Mouse (Mus musculus) hindbrain, embryonic 15.5 days (tissue): Measurements from ENCODE around the gene Col4a2. TPM values are rescaled to one million over a fixed set of nuclear protein-coding genes. Genes with fewer than 3 reads are reported as not detected.

Experiments
- ATAC-seq: fragments of 200-750 bp; cut with Nextera tagmentation; 2 replicates; pipeline ENCODE4 v1.8.0; 2017; ENCODE audit warnings: low read depth, moderate number of reproducible peaks, moderate TSS enrichment; ENCODE audit not compliant: low FRiP score
- H3K27ac ChIP-seq: fragments of 300-500 bp; sonication (generic); replicated peaks from 2 replicates; pipeline ENCODE4 v1.5.1; 2015; ENCODE audit warnings: mild to moderate bottlenecking, inconsistent platforms
- H3K27me3 ChIP-seq: fragments of 300-500 bp; sonication (generic); 2 replicates; pipeline ENCODE4 v1.6.1; 2015; ENCODE audit warnings: control low read depth, inconsistent platforms
- H3K36me3 ChIP-seq: fragments of 300-500 bp; sonication (generic); 2 replicates; pipeline ENCODE4 v1.6.1; 2015; ENCODE audit warnings: control low read depth, inconsistent platforms
- H3K4me1 ChIP-seq: fragments of 300-500 bp; sonication (generic); replicated peaks from 2 replicates; pipeline ENCODE4 v1.6.1; 2015; ENCODE audit warnings: control low read depth, inconsistent platforms
- H3K4me2 ChIP-seq: fragments of 300-500 bp; sonication (generic); 2 replicates; pipeline ENCODE4 v1.6.1; 2015; ENCODE audit warnings: moderate library complexity, mild to moderate bottlenecking, inconsistent platforms
- H3K4me3 ChIP-seq: fragments of 300-500 bp; sonication (generic); 2 replicates; pipeline ENCODE4 v1.5.1; 2015; ENCODE audit warnings: mild to moderate bottlenecking, inconsistent platforms
- H3K9ac ChIP-seq: fragments of 300-500 bp; sonication (generic); 2 replicates; pipeline ENCODE4 v1.6.1; 2015; ENCODE audit warnings: inconsistent platforms
- H3K9me3 ChIP-seq: fragments of 300-500 bp; sonication (generic); 2 replicates; pipeline ENCODE4 v1.6.1; 2016; ENCODE audit warnings: control low read depth, inconsistent platforms
- WGBS: fragments of 180-500 bp; shearing (Covaris S2); methylation state at CpG from one replicate; pipeline ENCODE4 v1.1.7; 2015; 5-methylcytosine and 5-hydroxymethylcytosine counted together
- polyA plus RNA-seq: library from polyadenylated mRNA; unstranded; fragments of >200 nt; fragmentation: Nextera tagmentation; extraction: Ambion mirVana; gene quantifications from 2 replicates; pipeline ENCODE4 v1.2.1, GENCODE M21; 2015

Gene Col4a2
- polyA plus RNA-seq, 1 experiment from 2014 or later, result 43.0 TPM

GRCm38 (mm10) chr8:11447910-11448570, 135.4 kb downstream of the Col4a2 start:
- Histone ChIP-seq H3K36me3 (no peaks in the 10 kb centered on the region), H3K27me3 (no peaks in the 10 kb centered on the region), H3K4me1 (no peaks in the 10 kb centered on the region), H3K4me2 (no peak overlapping the region), H3K9ac (no peak overlapping the region), H3K4me3 (no peak overlapping the region), H3K27ac (no peak overlapping the region), H3K9me3 (no peaks in the 10 kb centered on the region)
- ATAC-seq, result no peak
- whole genome bisulfite sequencing, result 95% methylated on average over 23 of the region's 23 CpGs

- Histone ChIP-seq H3K9ac (no peak overlapping the region), H3K4me3 (no peak overlapping the region), H3K27ac (no peak overlapping the region), H3K4me2 (no peak overlapping the region), H3K9me3 (no peaks in the 10 kb centered on the region), H3K27me3 (no peaks in the 10 kb centered on the region), H3K4me1 (no peaks in the 10 kb centered on the region), H3K36me3 (no peaks in the 10 kb centered on the region)
- no peak for ATAC-seq
- WGBS, result 23% methylated on average over 8 of the region's 8 CpGs
These were observed 137.8 kb downstream of the Col4a2 start for GRCm38 (mm10) chr8:11450184-11451113.

- Histone ChIP-seq H3K27me3 (no peaks in the 10 kb centered on the region), H3K27ac (no peak overlapping the region), H3K9ac (no peak overlapping the region), H3K4me1 (no peaks in the 10 kb centered on the region), H3K36me3 (no peaks in the 10 kb centered on the region), H3K4me2 (no peak overlapping the region), H3K4me3 (no peak overlapping the region), H3K9me3 (no peaks in the 10 kb centered on the region)
- WGBS, result 100% methylated on average over 1 of the region's 1 CpGs
- ATAC-seq, result no peak
These were observed 139.5 kb downstream of the Col4a2 start for GRCm38 (mm10) chr8:11452152-11452551.

- Histone ChIP-seq H3K9me3 (no peaks in the 10 kb centered on the region), H3K9ac (no peak overlapping the region), H3K4me1 (no peaks in the 10 kb centered on the region), H3K36me3 (no peaks in the 10 kb centered on the region), H3K4me2 (no peak overlapping the region), H3K27ac (no peak overlapping the region), H3K27me3 (no peaks in the 10 kb centered on the region), H3K4me3 (no peak overlapping the region)
- ATAC-seq, result no peak
- WGBS, result 55% methylated on average over 3 of the region's 3 CpGs
These were observed 140.0 kb downstream of the Col4a2 start for GRCm38 (mm10) chr8:11452559-11452958.

GRCm38 (mm10) chr8:11452974-11453373, 140.4 kb downstream of the Col4a2 start:
- 0 out of 2 replicates have a peak, but pooled peaks have one; percentile 46 for ATAC-seq
- H3K27ac ChIP-seq, result no peak overlapping the region

GRCm38 (mm10) chr8:11454228-11454627, 141.6 kb downstream of the Col4a2 start:
- Histone ChIP-seq H3K9ac (no peak overlapping the region), H3K27ac (no peak overlapping the region), H3K4me3 (no peak overlapping the region), H3K4me1 (no peaks in the 10 kb centered on the region), H3K4me2 (no peak overlapping the region), H3K36me3 (no peaks in the 10 kb centered on the region), H3K9me3 (no peaks in the 10 kb centered on the region), H3K27me3 (no peaks in the 10 kb centered on the region)
- WGBS, result 37% methylated on average over 12 of the region's 12 CpGs
- no peak for ATAC-seq

More at GRCm38 (mm10) chr8:11452974-11453373, 140.4 kb downstream of the Col4a2 start:
- no peaks in the 10 kb centered on the region for H3K9me3 ChIP-seq
- no peaks in the 10 kb centered on the region for H3K36me3 ChIP-seq
- H3K9ac ChIP-seq, result no peak overlapping the region
- WGBS, result 23% methylated on average over 4 of the region's 4 CpGs
- H3K4me2 ChIP-seq, result no peak overlapping the region
- no peak overlapping the region for H3K4me3 ChIP-seq
- no peaks in the 10 kb centered on the region for H3K4me1 ChIP-seq
- no peaks in the 10 kb centered on the region for H3K27me3 ChIP-seq

- Histone ChIP-seq H3K4me2 (no peak overlapping the region), H3K27ac (no peak overlapping the region), H3K9me3 (no peaks in the 10 kb centered on the region), H3K9ac (no peak overlapping the region), H3K36me3 (no peaks in the 10 kb centered on the region), H3K27me3 (no peaks in the 10 kb centered on the region), H3K4me3 (no peak overlapping the region), H3K4me1 (no peaks in the 10 kb centered on the region)
- WGBS, result 75% methylated on average over 3 of the region's 3 CpGs
- no peak for ATAC-seq
These were observed 144.7 kb downstream of the Col4a2 start for GRCm38 (mm10) chr8:11457278-11457677.

GRCm38 (mm10) chr8:11457981-11458836, 145.6 kb downstream of the Col4a2 start:
- no peaks in the 10 kb centered on the region for H3K36me3 ChIP-seq
- ATAC-seq, result no peak
- no peak overlapping the region for H3K4me3 ChIP-seq
- no peaks in the 10 kb centered on the region for H3K4me1 ChIP-seq
- no peak overlapping the region for H3K4me2 ChIP-seq
- WGBS, result 53% methylated on average over 12 of the region's 12 CpGs
- H3K27me3 ChIP-seq, result no peaks in the 10 kb centered on the region
- no peak overlapping the region for H3K27ac ChIP-seq
- no peak overlapping the region for H3K9ac ChIP-seq
- H3K9me3 ChIP-seq, result no peaks in the 10 kb centered on the region

- H3K4me2 ChIP-seq, result no peak overlapping the region
- no peak overlapping the region for H3K4me3 ChIP-seq
- 53% methylated on average over 5 of the region's 5 CpGs for WGBS
- no peak overlapping the region for H3K27ac ChIP-seq
- no peak overlapping the region for H3K9ac ChIP-seq
- ATAC-seq, result no peak
- no peaks in the 10 kb centered on the region for H3K9me3 ChIP-seq
- no peaks in the 10 kb centered on the region for H3K36me3 ChIP-seq
- H3K4me1 ChIP-seq, result no peaks in the 10 kb centered on the region
- no peaks in the 10 kb centered on the region for H3K27me3 ChIP-seq
These were observed 146.4 kb downstream of the Col4a2 start for GRCm38 (mm10) chr8:11459016-11459415.

GRCm38 (mm10) chr8:11460934-11461333, 148.3 kb downstream of the Col4a2 start:
- no peaks in the 10 kb centered on the region for H3K9me3 ChIP-seq
- H3K27me3 ChIP-seq, result no peaks in the 10 kb centered on the region
- no peak overlapping the region for H3K9ac ChIP-seq
- no peak overlapping the region for H3K4me2 ChIP-seq
- ATAC-seq, result no peak
- no peak overlapping the region for H3K4me3 ChIP-seq
- H3K27ac ChIP-seq, result no peak overlapping the region
- WGBS, result 52% methylated on average over 2 of the region's 2 CpGs
- no peaks in the 10 kb centered on the region for H3K4me1 ChIP-seq
- no peaks in the 10 kb centered on the region for H3K36me3 ChIP-seq

GRCm38 (mm10) chr8:11461847-11462246, 149.2 kb downstream of the Col4a2 start:
- H3K27me3 ChIP-seq, result no peaks in the 10 kb centered on the region
- H3K4me1 ChIP-seq, result no peaks in the 10 kb centered on the region
- no peak overlapping the region for H3K4me3 ChIP-seq
- no peaks in the 10 kb centered on the region for H3K36me3 ChIP-seq
- no peaks in the 10 kb centered on the region for H3K9me3 ChIP-seq
- no peak for ATAC-seq
- no peak overlapping the region for H3K9ac ChIP-seq
- WGBS, result 71% methylated on average over 2 of the region's 2 CpGs
- H3K27ac ChIP-seq, result no peak overlapping the region
- no peak overlapping the region for H3K4me2 ChIP-seq

GRCm38 (mm10) chr8:11462641-11463040, 150.0 kb downstream of the Col4a2 start:
- Histone ChIP-seq H3K4me3 (no peak overlapping the region), H3K4me2 (no peak overlapping the region), H3K36me3 (no peaks in the 10 kb centered on the region), H3K27ac (no peak overlapping the region), H3K27me3 (no peaks in the 10 kb centered on the region), H3K9me3 (no peaks in the 10 kb centered on the region), H3K4me1 (no peaks in the 10 kb centered on the region), H3K9ac (no peak overlapping the region)
- 93% methylated on average over 4 of the region's 4 CpGs for WGBS
- ATAC-seq, result no peak
